Mouse (Mus musculus) hindlimb bud, embryonic 11.5 days (tissue): Measurements from ENCODE around the gene Hoxd11.

Source experiments
- DNase-seq: peaks from one replicate; pipeline ENCODE4 v3.0.0-alpha.2; 2012; ENCODE audit warnings: low read depth, low spot score; ENCODE audit errors: extremely low spot score

Hoxd11 gene

GRCm38 (mm10) chr2:74663291-74663925, 15.9 kb upstream of the Hoxd11 start:
- no peak for DNase-seq

- no peak for DNase-seq
Measured at GRCm38 (mm10) chr2:74666411-74666810, 12.9 kb upstream of the Hoxd11 start.

- no peak for DNase-seq
Measured at GRCm38 (mm10) chr2:74667191-74667841, 12.0 kb upstream of the Hoxd11 start.

- no peak for DNase-seq
Measured at GRCm38 (mm10) chr2:74667842-74668357, 11.5 kb upstream of the Hoxd11 start, which contains the start of gene Hoxd13. Hoxd13 (plus strand) TSS chr2:74668310.

GRCm38 (mm10) chr2:74668370-74669229, 10.8 kb upstream of the Hoxd11 start:
- DNase-seq: no peak

- no peak for DNase-seq
Measured at GRCm38 (mm10) chr2:74669230-74669578, 10.2 kb upstream of the Hoxd11 start.

- no peak for DNase-seq
Measured at GRCm38 (mm10) chr2:74669650-74670235, 9.6 kb upstream of the Hoxd11 start.

- no peak for DNase-seq
Measured at GRCm38 (mm10) chr2:74670632-74671188, 8.6 kb upstream of the Hoxd11 start.

- no peak for DNase-seq
Measured at GRCm38 (mm10) chr2:74671847-74672246, 7.5 kb upstream of the Hoxd11 start.

- DNase-seq: no peak
Measured at GRCm38 (mm10) chr2:74672481-74673362, 6.6 kb upstream of the Hoxd11 start.

GRCm38 (mm10) chr2:74673835-74674425, 5.4 kb upstream of the Hoxd11 start:
- DNase-seq: no peak

- no peak for DNase-seq
Measured at GRCm38 (mm10) chr2:74674881-74675665, 4.3 kb upstream of the Hoxd11 start, which contains the start of gene Hoxd12. Hoxd12 (plus strand) TSS chr2:74675013.

- DNase-seq: no peak
Measured at GRCm38 (mm10) chr2:74675666-74676282, 3.6 kb upstream of the Hoxd11 start.

- no peak for DNase-seq
Measured at GRCm38 (mm10) chr2:74676376-74677052, 2.8 kb upstream of the Hoxd11 start.

- no peak for DNase-seq
Measured at GRCm38 (mm10) chr2:74677106-74677505, 2.3 kb upstream of the Hoxd11 start.

- no peak for DNase-seq
Measured at GRCm38 (mm10) chr2:74679596-74679971, 227 bp downstream of the Hoxd11 start.

- no peak for DNase-seq
Measured at GRCm38 (mm10) chr2:74679980-74680379, 623 bp downstream of the Hoxd11 start.
